Mouse (Mus musculus) liver, embryonic 13.5 days (tissue): ENCODE measurements around the gene Synj1. TPM values are rescaled to one million over a fixed set of nuclear protein-coding genes. Genes with fewer than 3 reads are reported as not detected.

Source experiments
- ATAC-seq: fragments of 200-750 bp; cut with Nextera tagmentation; 2 replicates; pipeline ENCODE4 v1.8.0; 2017; ENCODE audit warnings: low read depth, mild to moderate bottlenecking, moderate number of reproducible peaks, moderate library complexity
- DNase-seq: peaks from one replicate; pipeline ENCODE4 v3.0.0; 2022
- H3K27ac ChIP-seq: fragments of 300-500 bp; sonication (generic); 2 replicates; pipeline ENCODE4 v1.5.1; 2015; ENCODE audit warnings: moderate library complexity, mild to moderate bottlenecking, inconsistent platforms
- H3K27me3 ChIP-seq: fragments of 300-500 bp; sonication (generic); 2 replicates; pipeline ENCODE4 v1.6.1; 2015; ENCODE audit warnings: mild to moderate bottlenecking, inconsistent platforms
- H3K36me3 ChIP-seq: fragments of 300-500 bp; sonication (generic); 2 replicates; pipeline ENCODE4 v1.6.1; 2015; ENCODE audit warnings: mild to moderate bottlenecking, inconsistent platforms
- H3K4me1 ChIP-seq: fragments of 300-500 bp; sonication (generic); replicated peaks from 2 replicates; pipeline ENCODE4 v1.6.1; 2015; ENCODE audit warnings: inconsistent platforms
- H3K4me2 ChIP-seq: fragments of 300-500 bp; sonication (generic); 2 replicates; pipeline ENCODE4 v1.6.1; 2015; ENCODE audit warnings: inconsistent platforms, mild to moderate bottlenecking, moderate library complexity
- H3K4me3 ChIP-seq: fragments of 300-500 bp; sonication (generic); replicated peaks from 2 replicates; pipeline ENCODE4 v1.5.1; 2015; ENCODE audit warnings: mild to moderate bottlenecking, inconsistent platforms
- H3K9ac ChIP-seq: fragments of 300-500 bp; sonication (generic); 2 replicates; pipeline ENCODE4 v1.6.1; 2015; ENCODE audit warnings: mild to moderate bottlenecking, inconsistent platforms
- H3K9me3 ChIP-seq: fragments of 300-500 bp; sonication (generic); replicated peaks from 2 replicates; pipeline ENCODE4 v1.6.1; 2016; ENCODE audit warnings: inconsistent platforms
- WGBS: fragments of 180-500 bp; shearing (Covaris S2); methylation state at CpG from one replicate; pipeline ENCODE4 v1.1.7; 2015; ENCODE audit not compliant: insufficient replicate concordance; 5-methylcytosine and 5-hydroxymethylcytosine counted together
- polyA plus RNA-seq: library from polyadenylated mRNA; unstranded; fragments of >200 nt; fragmentation: Nextera tagmentation; extraction: Ambion mirVana; gene quantifications from 2 replicates; pipeline ENCODE4 v1.2.1, GENCODE M21; 2015

The Synj1 gene
- polyA plus RNA-seq, 1 experiment from 2014 or later = 13.0 TPM

DNA sequence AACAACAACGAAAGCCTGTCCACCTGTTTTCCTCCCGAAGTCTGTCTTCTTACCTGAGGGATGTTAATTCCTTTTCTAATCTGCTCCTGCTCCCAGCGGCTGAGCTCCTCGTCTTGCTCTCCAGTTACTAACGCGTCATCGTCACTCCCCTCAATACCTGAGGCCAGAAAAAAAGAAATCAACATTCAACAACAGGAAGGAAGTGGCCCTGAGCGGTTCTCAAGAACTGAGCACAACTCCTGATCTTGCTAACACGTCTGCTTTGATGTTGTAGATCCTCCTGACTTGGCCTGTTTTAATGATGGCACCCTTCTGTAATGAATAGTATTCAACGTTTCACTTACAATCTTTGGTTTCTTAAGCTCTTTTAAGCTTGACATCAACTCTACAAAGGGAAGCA is 24.8 kb upstream of the Synj1 start:
- H3K9me3 ChIP-seq = no peaks in the 10 kb centered on the region
- WGBS = 84% methylated on average over 10 of the region's 10 CpGs
- no peak overlapping the region for H3K9ac ChIP-seq
- no peak overlapping the region for H3K27ac ChIP-seq
- ATAC-seq (no peak), DNase-seq (no peak)
- H3K4me2 ChIP-seq = no peak overlapping the region
- H3K27me3 ChIP-seq = no peaks in the 10 kb centered on the region
- H3K4me1 ChIP-seq = peaks cover 5% of the 10 kb centered on the region
- H3K4me3 ChIP-seq = no peak overlapping the region
- peaks cover 91% of the 10 kb centered on the region for H3K36me3 ChIP-seq

DNA sequence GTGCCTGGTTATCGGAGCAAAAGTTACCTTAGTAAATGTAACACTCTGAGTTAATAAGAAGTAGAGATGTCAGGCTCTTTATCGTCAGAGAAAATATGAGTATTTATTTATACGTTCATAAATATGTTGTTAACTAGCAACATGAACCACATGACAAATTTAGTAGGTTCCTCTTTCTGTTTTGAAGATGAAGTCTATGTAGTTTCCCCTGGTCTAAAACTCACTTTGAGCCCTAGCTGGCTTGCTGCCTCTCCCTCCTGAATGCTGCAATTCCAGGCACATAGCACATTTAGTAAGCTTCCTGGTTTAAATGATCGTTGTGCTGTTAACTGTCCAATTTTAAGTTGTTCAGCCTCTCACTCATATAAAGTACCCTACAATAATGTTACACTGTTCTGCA is 19.6 kb upstream of the Synj1 start:
- WGBS = 87% methylated on average over 4 of the region's 4 CpGs
- Histone ChIP-seq H3K9me3 (no peaks in the 10 kb centered on the region), H3K4me3 (no peak overlapping the region), H3K27me3 (no peaks in the 10 kb centered on the region), H3K4me1 (no peaks in the 10 kb centered on the region), H3K36me3 (peaks cover 89% of the 10 kb centered on the region), H3K4me2 (no peak overlapping the region), H3K27ac (no peak overlapping the region), H3K9ac (no peak overlapping the region)
- DNase-seq = no peak
- no peak for ATAC-seq

DNA sequence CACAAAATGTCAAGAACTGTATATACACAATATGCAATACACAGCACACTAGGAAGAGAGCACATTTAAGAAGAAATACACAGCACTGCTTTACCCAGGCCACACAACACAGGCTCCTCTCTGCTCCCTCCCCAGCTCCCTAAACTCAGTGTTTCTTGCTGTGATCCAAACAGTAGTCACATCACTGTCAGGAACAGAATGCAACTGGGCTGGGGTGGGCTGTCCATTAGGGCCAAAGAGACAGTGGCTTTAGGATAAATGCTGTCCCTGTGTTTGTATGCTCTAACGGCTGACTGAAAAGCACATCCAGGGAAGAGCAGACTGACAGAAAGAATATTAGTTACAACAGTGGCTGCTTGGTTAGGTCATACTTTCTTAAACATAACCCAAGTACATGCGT is 18.8 kb upstream of the Synj1 start:
- Histone ChIP-seq H3K4me2 (no peak overlapping the region), H3K9me3 (no peaks in the 10 kb centered on the region), H3K9ac (no peak overlapping the region), H3K27ac (no peak overlapping the region), H3K36me3 (peaks cover 91% of the 10 kb centered on the region), H3K4me3 (no peak overlapping the region), H3K27me3 (no peaks in the 10 kb centered on the region), H3K4me1 (no peaks in the 10 kb centered on the region)
- ATAC-seq = no peak
- no peak for DNase-seq
- 85% methylated on average over 2 of the region's 2 CpGs for WGBS

DNA sequence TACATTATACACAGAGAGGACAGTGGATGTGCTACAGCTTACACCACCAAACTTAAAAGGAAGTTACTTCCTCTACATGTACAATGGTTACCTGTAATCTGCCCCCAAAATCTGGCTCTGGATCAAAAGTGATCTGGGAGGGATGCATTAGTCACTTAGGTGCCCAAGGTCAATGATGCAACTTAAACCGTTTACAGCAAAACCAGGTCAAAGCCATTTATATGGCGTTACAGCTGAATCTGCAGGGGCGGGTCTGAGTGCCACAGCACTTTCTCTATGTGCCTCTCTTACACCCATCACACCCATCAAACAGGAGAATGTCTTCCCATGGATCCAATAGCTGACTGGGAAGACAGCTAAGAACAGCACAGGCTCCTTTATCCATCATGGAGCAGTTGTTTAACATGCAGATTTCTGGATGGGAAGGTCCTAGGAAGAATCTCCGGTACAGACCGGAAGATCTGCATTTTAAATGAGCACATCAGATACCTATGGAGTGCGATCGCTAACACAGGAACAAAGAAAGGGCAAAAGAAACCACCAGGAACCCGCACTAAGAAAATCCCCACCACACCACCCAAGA is 18.1 kb upstream of the Synj1 start:
- Histone ChIP-seq H3K27me3 (no peaks in the 10 kb centered on the region), H3K4me3 (no peak overlapping the region), H3K4me1 (no peaks in the 10 kb centered on the region), H3K27ac (no peak overlapping the region), H3K4me2 (no peak overlapping the region), H3K36me3 (peaks cover 91% of the 10 kb centered on the region), H3K9ac (no peak overlapping the region), H3K9me3 (no peaks in the 10 kb centered on the region)
- no peak for ATAC-seq
- no peak for DNase-seq
- 90% methylated on average over 8 of the region's 8 CpGs for WGBS

DNA sequence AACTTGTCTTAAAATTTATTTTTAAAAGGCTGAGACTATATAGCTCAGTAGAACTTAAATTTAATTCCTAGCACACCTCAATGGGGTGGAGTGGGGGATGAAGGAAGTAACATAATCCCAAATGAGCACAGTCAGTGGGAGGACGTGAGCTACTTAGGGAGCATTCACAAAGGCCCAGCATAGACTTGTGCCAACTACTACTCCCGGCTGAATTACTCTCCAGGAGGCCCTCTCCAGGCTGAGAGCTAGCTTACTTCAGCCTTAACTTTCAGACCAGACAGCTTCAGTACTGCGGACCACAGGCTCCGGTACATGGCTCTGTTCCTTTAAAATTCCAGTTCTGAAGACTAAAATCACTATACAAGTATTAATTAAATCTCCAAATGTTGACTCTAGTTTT is 15.2 kb upstream of the Synj1 start:
- 90% methylated on average over 4 of the region's 4 CpGs for WGBS
- Histone ChIP-seq H3K4me1 (no peaks in the 10 kb centered on the region), H3K27ac (no peak overlapping the region), H3K9ac (no peak overlapping the region), H3K4me2 (no peak overlapping the region), H3K9me3 (peaks cover 3% of the 10 kb centered on the region; the same call in 1 of the 2 replicates), H3K27me3 (no peaks in the 10 kb centered on the region), H3K36me3 (peaks cover 90% of the 10 kb centered on the region), H3K4me3 (no peak overlapping the region)
- DNase-seq = no peak
- no peak for ATAC-seq

DNA sequence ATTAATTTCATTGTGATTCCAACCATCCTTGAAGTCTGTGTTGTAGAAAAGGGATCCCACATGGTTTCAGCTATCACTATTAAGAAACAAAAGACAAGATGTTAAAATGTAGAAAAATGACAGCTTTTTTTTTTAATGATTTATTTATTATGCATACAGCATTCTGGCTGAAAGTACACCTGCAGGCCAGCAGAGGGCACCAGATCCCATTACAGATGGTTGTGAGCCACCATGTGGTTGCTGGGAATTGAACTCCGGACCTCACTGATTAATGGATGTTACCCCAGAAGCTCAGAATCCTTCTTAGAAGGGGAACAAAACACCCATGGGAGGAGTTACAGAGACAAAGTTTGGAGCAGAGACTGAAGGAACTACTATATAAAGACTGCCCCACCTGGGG is 12.3 kb upstream of the Synj1 start:
- Histone ChIP-seq H3K4me1 (no peaks in the 10 kb centered on the region), H3K9me3 (peaks cover 3% of the 10 kb centered on the region; the same call in 1 of the 2 replicates), H3K36me3 (peaks cover 95% of the 10 kb centered on the region), H3K27me3 (no peaks in the 10 kb centered on the region), H3K4me2 (no peak overlapping the region), H3K9ac (no peak overlapping the region), H3K4me3 (no peak overlapping the region), H3K27ac (no peak overlapping the region)
- ATAC-seq = no peak
- 89% methylated on average over 1 of the region's 1 CpGs for WGBS
- DNase-seq = no peak

DNA sequence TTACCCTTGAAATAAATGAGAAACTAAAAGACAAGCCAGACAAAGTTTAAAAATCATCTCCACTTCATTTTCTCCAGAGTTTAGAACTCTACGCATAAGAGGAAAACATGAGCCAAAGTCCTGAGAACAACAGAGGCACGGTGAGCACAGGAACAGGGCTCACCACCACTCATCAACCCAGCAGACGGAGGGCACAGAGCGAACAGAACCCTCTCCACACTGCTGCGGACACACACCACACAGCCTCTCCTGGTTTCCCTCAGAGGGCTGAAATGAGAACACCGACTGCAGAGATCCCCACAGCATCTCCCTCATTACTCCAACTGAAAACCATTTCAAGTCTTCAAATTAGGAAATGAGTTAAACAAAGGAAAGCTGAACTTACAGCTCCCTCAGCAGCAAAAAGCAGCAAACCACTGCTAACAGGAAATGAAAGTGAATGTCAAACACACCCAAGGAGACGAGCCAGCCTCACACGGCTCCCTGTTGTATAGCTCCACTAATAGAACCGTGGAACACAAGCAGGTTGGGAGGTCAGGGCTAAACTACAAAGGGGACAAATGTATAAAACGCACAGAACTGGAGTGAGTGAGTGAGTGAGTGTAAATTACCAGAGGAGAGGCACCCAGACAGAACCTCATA is 9.9 kb upstream of the Synj1 start:
- Histone ChIP-seq H3K9ac (no peak overlapping the region), H3K27me3 (no peaks in the 10 kb centered on the region), H3K4me2 (no peak overlapping the region), H3K36me3 (peaks cover 90% of the 10 kb centered on the region), H3K4me3 (no peak overlapping the region), H3K27ac (no peak overlapping the region), H3K9me3 (peaks cover 3% of the 10 kb centered on the region; the same call in 1 of the 2 replicates), H3K4me1 (no peaks in the 10 kb centered on the region)
- no peak for ATAC-seq
- DNase-seq = no peak
- WGBS = 85% methylated on average over 10 of the region's 10 CpGs

DNA sequence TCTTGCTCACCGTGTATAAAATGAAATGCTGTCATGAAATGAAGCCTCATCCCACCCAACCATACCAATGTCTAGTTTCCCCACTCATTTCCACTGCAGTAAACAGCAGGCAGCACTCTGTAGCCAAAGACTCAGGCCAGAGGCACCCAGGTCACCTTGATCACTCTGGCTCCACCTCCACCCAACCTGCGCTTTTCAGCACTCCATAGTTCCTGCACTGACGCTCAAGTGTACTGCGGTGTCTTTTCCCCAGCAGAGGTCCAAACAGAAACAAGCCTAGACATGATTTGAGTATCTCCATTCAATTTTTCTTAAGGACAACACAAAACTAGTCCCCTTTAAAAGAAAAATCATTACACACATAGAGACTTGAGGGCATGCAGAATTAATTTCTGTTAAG is 8.4 kb upstream of the Synj1 start:
- Histone ChIP-seq H3K4me1 (no peaks in the 10 kb centered on the region), H3K36me3 (peaks cover 88% of the 10 kb centered on the region), H3K4me3 (no peak overlapping the region), H3K27ac (no peak overlapping the region), H3K4me2 (no peak overlapping the region), H3K9me3 (peaks cover 3% of the 10 kb centered on the region; the same call in 1 of the 2 replicates), H3K27me3 (no peaks in the 10 kb centered on the region), H3K9ac (no peak overlapping the region)
- 92% methylated on average over 4 of the region's 4 CpGs for WGBS
- no peak for ATAC-seq
- DNase-seq = no peak

DNA sequence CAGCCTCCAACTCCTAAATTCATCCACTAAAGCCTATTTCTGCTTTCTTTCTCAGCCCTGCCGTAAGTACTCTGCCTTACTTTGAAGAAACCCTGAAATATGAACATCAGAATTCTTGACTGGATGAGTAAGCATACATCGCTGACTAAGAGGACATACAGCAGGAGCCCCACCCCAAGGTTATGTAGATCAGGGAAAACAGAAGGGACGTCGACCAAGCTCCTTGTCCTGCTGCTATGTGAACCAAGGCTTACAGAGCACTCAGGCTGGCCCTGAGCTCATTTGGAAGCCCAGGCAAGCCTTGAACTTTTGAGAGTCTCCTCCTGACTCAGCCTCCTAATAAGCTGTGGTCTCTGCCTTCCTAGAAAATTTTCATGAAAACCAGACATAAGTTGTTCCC is 4.7 kb upstream of the Synj1 start:
- Histone ChIP-seq H3K27ac (no peak overlapping the region), H3K9ac (no peak overlapping the region), H3K4me3 (no peak overlapping the region), H3K9me3 (no peaks in the 10 kb centered on the region), H3K36me3 (peaks cover 62% of the 10 kb centered on the region), H3K27me3 (no peaks in the 10 kb centered on the region), H3K4me1 (peaks cover 12% of the 10 kb centered on the region), H3K4me2 (no peak overlapping the region)
- WGBS = 79% methylated on average over 4 of the region's 4 CpGs
- no peak for ATAC-seq
- no peak for DNase-seq

DNA sequence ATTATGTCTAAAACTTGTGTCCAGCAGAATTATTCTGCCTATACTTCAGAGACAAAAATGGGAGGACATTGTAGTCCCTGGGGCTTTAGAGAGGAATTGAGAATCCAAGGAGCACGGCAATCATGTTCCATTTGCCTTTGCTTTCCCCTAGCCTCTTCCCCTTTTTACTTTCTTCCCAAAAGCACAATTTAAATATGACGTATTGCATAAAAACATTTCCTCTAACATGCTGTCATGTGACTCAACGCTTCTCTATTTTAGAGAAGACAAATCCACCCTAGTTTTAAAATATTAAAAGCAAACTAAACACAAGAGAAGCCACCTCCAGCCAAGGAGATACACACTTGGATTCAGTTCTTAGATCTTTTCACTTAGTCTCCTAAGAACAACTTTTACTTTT is 739 bp upstream of the Synj1 start:
- H3K27ac ChIP-seq = peak overlapping the region; percentile 95
- H3K4me1 ChIP-seq = peaks cover 29% of the 10 kb centered on the region
- no peaks in the 10 kb centered on the region for H3K9me3 ChIP-seq
- H3K4me3 ChIP-seq = peak overlapping the region; percentile 99
- peak overlapping the region; percentile 98 for H3K4me2 ChIP-seq
- ATAC-seq (no peak), DNase-seq (no peak)
- 19% methylated on average over 3 of the region's 3 CpGs for WGBS
- H3K27me3 ChIP-seq = no peaks in the 10 kb centered on the region
- peaks cover 28% of the 10 kb centered on the region for H3K36me3 ChIP-seq
- peak overlapping the region; percentile 98 for H3K9ac ChIP-seq

DNA sequence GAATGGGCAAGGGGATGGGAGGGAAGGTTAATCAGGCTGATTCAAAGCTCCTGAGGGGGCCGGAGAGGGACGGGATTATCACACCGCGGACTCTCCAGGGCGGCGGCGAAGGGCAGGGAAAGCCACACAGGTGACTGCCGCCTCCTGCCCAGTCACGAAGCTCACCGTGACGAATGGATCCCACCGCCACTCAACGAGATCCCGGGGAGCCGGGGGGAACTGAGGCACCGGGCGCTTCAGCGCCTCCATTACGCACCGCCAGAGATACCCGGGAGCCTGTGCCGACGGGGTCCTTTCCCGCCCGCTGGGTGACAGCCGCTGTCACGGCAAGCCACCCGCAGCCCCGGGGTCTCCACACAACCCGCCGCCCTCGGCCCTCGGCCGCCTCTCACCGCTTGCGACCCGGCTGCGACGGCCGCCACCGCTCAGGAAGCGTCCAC is 507 bp downstream of the Synj1 start:
- ATAC-seq = peak; percentile 63

More for the DNA sequence above, 507 bp downstream of the Synj1 start:
- WGBS = under 1% methylated on average over 40 of the region's 42 CpGs
- H3K9me3 ChIP-seq = no peaks in the 10 kb centered on the region
- H3K27me3 ChIP-seq = no peaks in the 10 kb centered on the region
- peaks cover 23% of the 10 kb centered on the region for H3K36me3 ChIP-seq
- DNase-seq = peak; percentile 32
- peak overlapping the region; percentile 95 for H3K27ac ChIP-seq
- H3K4me1 ChIP-seq = peaks cover 41% of the 10 kb centered on the region
- H3K4me3 ChIP-seq = peak overlapping the region; percentile 99
- H3K4me2 ChIP-seq = peak overlapping the region; percentile 98
- H3K9ac ChIP-seq = peak overlapping the region; percentile 98
